Mouse (Mus musculus) stomach, postnatal 0 days (tissue): Measurements from ENCODE around the gene Fndc7. TPM values are rescaled to one million over a fixed set of nuclear protein-coding genes. Genes with fewer than 3 reads are reported as not detected.
A peak's percentile ranks its signal among the peaks of the same experiment; 100 is the strongest.
"Not testable (repeated sequence)": the region's sequence is repeated elsewhere in the genome, so short reads cannot be mapped to it uniquely, and the experiment has no call there.

ENCODE experiments used
- ATAC-seq: fragments of 200-750 bp; cut with Nextera tagmentation; 2 replicates; pipeline ENCODE4 v1.8.0; 2017; ENCODE audit not compliant: low FRiP score, low TSS enrichment
- DNase-seq: peaks from one replicate; pipeline ENCODE4 v3.0.0-alpha.2; 2016; ENCODE audit warnings: low spot score
- H3K27ac ChIP-seq: fragments of 300-500 bp; sonication (generic); replicated peaks from 2 replicates; pipeline ENCODE4 v1.5.1; 2014; ENCODE audit warnings: mild to moderate bottlenecking, control low read depth
- H3K27me3 ChIP-seq: fragments of 300-500 bp; sonication (generic); 2 replicates; pipeline ENCODE4 v1.6.1; 2014; ENCODE audit warnings: low read length; ENCODE audit not compliant: control insufficient read depth, insufficient read depth
- H3K36me3 ChIP-seq: fragments of 300-500 bp; sonication (generic); 2 replicates; pipeline ENCODE4 v1.6.1; 2014; ENCODE audit warnings: low read length, mixed read lengths; ENCODE audit not compliant: control insufficient read depth, insufficient read depth
- H3K4me1 ChIP-seq: fragments of 300-500 bp; sonication (generic); replicated peaks from 2 replicates; pipeline ENCODE4 v1.6.1; 2014; ENCODE audit warnings: antibody characterized with exemption; ENCODE audit not compliant: control insufficient read depth, insufficient read depth
- H3K4me2 ChIP-seq: fragments of 300-500 bp; sonication (generic); replicated peaks from 2 replicates; pipeline ENCODE4 v1.6.1; 2014; ENCODE audit warnings: low read depth, mild to moderate bottlenecking, control low read depth, moderate library complexity
- H3K4me3 ChIP-seq: fragments of 300-500 bp; sonication (generic); 2 replicates; pipeline ENCODE4 v1.5.1; 2014; ENCODE audit warnings: low read depth, low read length, control low read depth
- H3K9ac ChIP-seq: fragments of 300-500 bp; sonication (generic); 2 replicates; pipeline ENCODE4 v1.6.1; 2014; ENCODE audit warnings: mild to moderate bottlenecking, low read length, control low read depth, mixed read lengths
- H3K9me3 ChIP-seq: fragments of 300-500 bp; sonication (generic); 2 replicates; pipeline ENCODE4 v1.6.1; 2016; ENCODE audit warnings: low read length; ENCODE audit not compliant: control insufficient read depth
- CTCF ChIP-seq: IDR thresholded peaks from 2 replicates; pipeline ENCODE4 v1.5.1; 2016; ENCODE audit warnings: antibody characterized with exemption, low read depth, mild to moderate bottlenecking, moderate library complexity
- EP300 ChIP-seq: optimal IDR thresholded peaks from 2 replicates; pipeline ENCODE3; 2016; ENCODE audit warnings: antibody characterized with exemption
- WGBS: fragments of 180-500 bp; shearing (Covaris S2); extraction: QIAGEN DNeasy Blood & Tissue Kit; methylation state at CpG from one replicate; pipeline ENCODE4 v1.1.7; 2014; 5-methylcytosine and 5-hydroxymethylcytosine counted together
- polyA plus RNA-seq: library from polyadenylated mRNA; unstranded; fragments of >200 nt; fragmentation: Nextera tagmentation; extraction: Ambion mirVana; gene quantifications from 2 replicates; pipeline ENCODE4 v1.2.1, GENCODE M21; 2015

Fndc7 gene
- polyA plus RNA-seq, 1 experiment from 2014 or later = 0.28 TPM

GRCm38 (mm10) chr3:108886934-108887617 is 2.7 kb downstream of the Fndc7 start:
- Histone ChIP-seq H3K27me3 (no peaks in the 10 kb centered on the region), H3K36me3 (no peaks in the 10 kb centered on the region), H3K9me3 (no peaks in the 10 kb centered on the region), H3K4me3 (no peak overlapping the region), H3K9ac (no peak overlapping the region), H3K4me2 (no peak overlapping the region), H3K27ac (no peak overlapping the region), H3K4me1 (no peaks in the 10 kb centered on the region)
- 66% methylated on average over 12 of the region's 12 CpGs for WGBS
- no peak for DNase-seq
- TF ChIP-seq CTCF (no peak), EP300 (no peak)
- no peak for ATAC-seq

- Histone ChIP-seq H3K4me3 (no peak overlapping the region), H3K4me2 (no peak overlapping the region), H3K27me3 (no peaks in the 10 kb centered on the region), H3K4me1 (peaks cover 3% of the 10 kb centered on the region; the same call in 1 of the 2 replicates), H3K36me3 (no peaks in the 10 kb centered on the region), H3K9ac (no peak overlapping the region), H3K27ac (peak overlapping the region; percentile 35; the same call in 1 of the 2 replicates), H3K9me3 (no peaks in the 10 kb centered on the region)
- TF ChIP-seq CTCF (no peak), EP300 (no peak)
- 40% methylated on average over 9 of the region's 9 CpGs for WGBS
- DNase-seq = no peak
- no peak for ATAC-seq
Observed at GRCm38 (mm10) chr3:108885686-108886530, 3.9 kb downstream of the Fndc7 start.

- DNase-seq (no peak), ATAC-seq (no peak)
- peaks cover 7% of the 10 kb centered on the region for H3K4me1 ChIP-seq
- no peaks in the 10 kb centered on the region for H3K36me3 ChIP-seq
- no peak overlapping the region for H3K4me3 ChIP-seq
- H3K27me3 ChIP-seq = no peaks in the 10 kb centered on the region
- H3K27ac ChIP-seq = no peak overlapping the region
- H3K9me3 ChIP-seq = no peaks in the 10 kb centered on the region
- no peak overlapping the region for H3K4me2 ChIP-seq
- TF ChIP-seq CTCF (no peak), EP300 (no peak)
- no peak overlapping the region for H3K9ac ChIP-seq
- 69% methylated on average over 8 of the region's 8 CpGs for WGBS
Observed at GRCm38 (mm10) chr3:108884706-108885289, 5.0 kb downstream of the Fndc7 start.

GRCm38 (mm10) chr3:108883067-108883466 is 6.7 kb downstream of the Fndc7 start:
- H3K9me3 ChIP-seq = no peaks in the 10 kb centered on the region
- WGBS = 86% methylated on average over 2 of the region's 2 CpGs
- no peak overlapping the region for H3K27ac ChIP-seq
- no peak overlapping the region for H3K4me3 ChIP-seq
- no peak overlapping the region for H3K9ac ChIP-seq
- no peaks in the 10 kb centered on the region for H3K36me3 ChIP-seq
- no peaks in the 10 kb centered on the region for H3K27me3 ChIP-seq
- ATAC-seq (no peak), DNase-seq (no peak)
- peaks cover 7% of the 10 kb centered on the region for H3K4me1 ChIP-seq
- TF ChIP-seq CTCF = no peak
- no peak for TF ChIP-seq EP300
- no peak overlapping the region for H3K4me2 ChIP-seq

GRCm38 (mm10) chr3:108881873-108882272 is 7.9 kb downstream of the Fndc7 start:
- H3K27ac ChIP-seq = peak overlapping the region; percentile 67

More at GRCm38 (mm10) chr3:108881873-108882272, 7.9 kb downstream of the Fndc7 start:
- H3K27me3 ChIP-seq, H3K9ac ChIP-seq, H3K9me3 ChIP-seq, H3K4me1 ChIP-seq, H3K36me3 ChIP-seq, H3K4me2 ChIP-seq, H3K4me3 ChIP-seq, ATAC-seq, DNase-seq: not testable (repeated sequence)
- 32% methylated on average over 4 of the region's 4 CpGs for WGBS
